Comparison of ENCODE assay signal across 22 mouse cellular contexts in genomic region chr4:105929658-105930057, GRCm38 (mm10).
"Had no signal": no experiment of that assay in that cellular context is flagged by ENCODE, and none has a peak within 500 bp of the region (broad histone marks: within the 10 kb centered on the region; RNA-seq: fewer than 3 reads in every experiment).

No protein-coding gene starts in this region.

- H3K4me1 ChIP-seq: limb, embryonic 12.5 days; limb, embryonic 15.5 days; liver, embryonic 13.5 days; midbrain, embryonic 12.5 days; midbrain, embryonic 15.5 days; neural tube, embryonic 13.5 days; stomach, embryonic 15.5 days had no signal

- H3K4me2 ChIP-seq: limb, embryonic 12.5 days; limb, embryonic 15.5 days; liver, embryonic 13.5 days; midbrain, embryonic 12.5 days; midbrain, embryonic 15.5 days; neural tube, embryonic 13.5 days; stomach, embryonic 15.5 days had no signal

- DNase-seq: kidney, adult 2 months; kidney, postnatal 25 days; layer of hippocampus, postnatal 36 days; left cerebral cortex, postnatal 4 days; liver, embryonic 13.5 days; lung, adult 2 months; lung, postnatal 14 days; lung, postnatal 4 days; retina, postnatal 1 day; right cerebral cortex, postnatal 25 days; spleen, adult 18-20 months; thymus, adult 18-20 months; thymus, postnatal 36 days had no signal

- ATAC-seq: midbrain, embryonic 15.5 days had no signal

- H3K36me3 ChIP-seq: limb, embryonic 12.5 days; limb, embryonic 15.5 days; liver, embryonic 13.5 days; midbrain, embryonic 12.5 days; midbrain, embryonic 15.5 days; neural tube, embryonic 13.5 days; stomach, embryonic 15.5 days had no signal

- H3K9me3 ChIP-seq: limb, embryonic 12.5 days; limb, embryonic 15.5 days; liver, embryonic 13.5 days; midbrain, embryonic 12.5 days; midbrain, embryonic 15.5 days; neural tube, embryonic 13.5 days; stomach, embryonic 15.5 days had no signal

- H3K27me3 ChIP-seq: limb, embryonic 12.5 days; limb, embryonic 15.5 days; liver, embryonic 13.5 days; midbrain, embryonic 12.5 days; midbrain, embryonic 15.5 days; neural tube, embryonic 13.5 days; stomach, embryonic 15.5 days had no signal

- H3K9ac ChIP-seq: limb, embryonic 12.5 days; limb, embryonic 15.5 days; liver, embryonic 13.5 days; midbrain, embryonic 12.5 days; midbrain, embryonic 15.5 days; neural tube, embryonic 13.5 days; stomach, embryonic 15.5 days had no signal

- H3K4me3 ChIP-seq: left cerebral cortex, adult 2 months; limb, embryonic 12.5 days; limb, embryonic 15.5 days; liver, embryonic 13.5 days; midbrain, embryonic 12.5 days; midbrain, embryonic 15.5 days; myocyte; neural tube, embryonic 13.5 days; stomach, embryonic 15.5 days had no signal

- H3K27ac ChIP-seq: kidney, postnatal 0 days; left cerebral cortex, adult 2 months; limb, embryonic 12.5 days; limb, embryonic 15.5 days; liver, embryonic 13.5 days; midbrain, embryonic 12.5 days; midbrain, embryonic 15.5 days; neural tube, embryonic 13.5 days; stomach, embryonic 15.5 days had no signal
